Mouse (Mus musculus) adrenal gland, postnatal 25 days (tissue): Measurements from ENCODE around the gene Defb11. TPM values are rescaled to one million over a fixed set of nuclear protein-coding genes. Genes with fewer than 3 reads are reported as not detected.
"Not testable (repeated sequence)": the region's sequence is repeated elsewhere in the genome, so short reads cannot be mapped to it uniquely, and the experiment has no call there.

Experiments
- DNase-seq: peaks from one replicate; pipeline ENCODE4 v3.0.0; 2021; ENCODE audit warnings: mixed read lengths
- long read RNA-seq: library from polyadenylated mRNA; stranded (forward); transcript quantifications from one replicate; pipeline ENCODE4 v2.0.0, GENCODE M21; 2021
- total RNA-seq: library from RNA; stranded (reverse); gene quantifications from 2 replicates; pipeline ENCODE4 v1.2.3, GENCODE M21; 2021

The Defb11 gene
- total RNA-seq: not detected in 2 replicates
- long read RNA-seq: 0 reads

- not testable (repeated sequence) for DNase-seq
Observed at GRCm38 (mm10) chr8:21906290-21906689, at the start of gene Defb11. Gene Defb11, minus strand, starts transcription at chr8:21906412.

- DNase-seq: peak; percentile 52
Observed at GRCm38 (mm10) chr8:21955321-21955720, 49.1 kb upstream of the Defb11 start.

GRCm38 (mm10) chr8:21947311-21948017, 41.3 kb upstream of the Defb11 start:
- DNase-seq: no peak

GRCm38 (mm10) chr8:21946462-21946861, 40.2 kb upstream of the Defb11 start, which contains the start of gene Defb13:
Gene Defb13, plus strand, starts transcription at chr8:21946762.
- DNase-seq: no peak

GRCm38 (mm10) chr8:21938052-21938451, 31.8 kb upstream of the Defb11 start, which contains the start of gene Defb35:
Gene Defb35, plus strand, starts transcription at chr8:21938352.
- not testable (repeated sequence) for DNase-seq

GRCm38 (mm10) chr8:21932610-21933009, 26.4 kb upstream of the Defb11 start, which contains the start of gene Defb15:
Gene Defb15, minus strand, starts transcription at chr8:21932710.
- DNase-seq: no peak

DNA sequence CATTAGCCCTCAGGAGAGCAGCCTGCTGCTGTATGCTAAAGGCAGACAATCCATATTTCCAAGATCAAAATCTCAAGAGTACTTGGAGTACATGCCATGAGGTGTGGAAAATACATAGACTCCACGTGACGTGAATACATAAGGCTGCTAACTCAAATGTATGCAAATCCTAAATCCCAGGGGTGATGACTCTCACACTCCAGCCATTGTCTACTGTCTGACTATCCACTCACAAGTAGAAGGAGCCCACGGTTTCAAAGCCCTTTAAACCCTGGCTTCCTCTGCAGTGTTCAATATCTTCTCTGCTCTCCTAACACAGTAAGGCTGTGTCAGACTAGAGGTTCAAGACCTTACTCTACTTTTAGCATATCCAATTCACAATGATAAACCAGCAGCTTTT, 24.5 kb upstream of the Defb11 start:
- not testable (repeated sequence) for DNase-seq

GRCm38 (mm10) chr8:21915625-21916024, 9.4 kb upstream of the Defb11 start:
- DNase-seq: no peak

DNA sequence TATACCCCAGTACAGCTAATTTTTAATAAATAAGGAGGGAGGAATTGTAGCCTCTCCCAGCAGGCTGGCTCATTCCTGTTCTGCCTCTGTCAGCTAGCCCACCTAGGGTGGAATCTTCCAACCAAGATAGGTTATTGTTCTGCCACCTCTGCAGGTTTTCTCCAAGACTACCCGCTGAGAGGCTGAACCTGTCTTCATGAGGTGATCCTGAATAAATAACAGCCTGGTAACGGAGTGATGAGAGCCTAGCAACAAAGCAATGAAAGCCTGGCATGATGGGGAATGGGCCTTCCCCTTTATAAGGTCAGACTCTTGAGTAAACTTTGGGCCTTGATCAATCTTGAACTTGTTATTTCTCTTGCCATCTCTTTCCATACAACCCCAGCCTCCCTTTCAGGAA, 6.3 kb upstream of the Defb11 start:
- no peak for DNase-seq

DNA sequence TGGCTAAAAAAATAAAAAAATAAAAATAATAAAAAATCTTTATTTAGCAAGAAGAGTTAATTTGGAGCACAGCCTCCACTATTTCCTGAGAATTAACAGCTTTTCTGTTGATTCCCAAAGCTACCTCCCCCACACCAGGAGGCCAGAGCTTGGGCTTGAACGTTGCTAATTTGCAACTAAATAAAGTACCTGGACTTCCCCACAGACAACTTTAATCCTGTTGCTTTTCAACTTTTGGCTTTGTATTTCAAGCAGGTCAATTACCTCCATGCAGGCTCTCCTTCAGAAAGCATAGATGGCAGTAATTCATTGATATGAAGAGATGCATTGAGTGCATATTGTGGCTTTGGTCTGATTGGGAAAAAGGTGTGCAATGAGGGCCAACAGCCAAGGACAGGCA, 5.7 kb upstream of the Defb11 start:
- DNase-seq: no peak

DNA sequence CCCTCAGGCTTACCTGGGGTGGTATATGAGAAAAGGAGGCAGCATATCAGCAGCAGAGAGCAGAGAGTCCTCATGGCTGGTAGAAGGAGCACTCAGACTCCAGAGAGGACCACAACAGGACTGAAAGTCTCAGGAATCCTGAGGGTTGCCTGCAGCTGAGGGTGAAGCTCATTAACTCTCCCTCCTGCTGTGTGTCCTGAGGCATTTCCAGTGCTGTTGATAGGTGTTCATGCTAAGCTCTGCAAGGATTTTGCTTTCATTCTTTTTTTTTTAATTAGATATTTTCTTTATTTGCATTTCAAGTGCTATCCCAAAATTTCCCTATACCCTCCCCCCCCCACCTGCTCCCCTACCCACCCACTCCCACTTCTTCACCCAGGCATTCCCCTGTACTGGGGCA, 20.9 kb downstream of the Defb11 start, which contains the start of gene Defb9:
Gene Defb9, minus strand, starts transcription at position 101 of the 400 bp plus-strand sequence.
- not testable (repeated sequence) for DNase-seq

GRCm38 (mm10) chr8:21858586-21858985, 47.6 kb downstream of the Defb11 start, which contains the start of gene Defb10:
Gene Defb10, plus strand, starts transcription at chr8:21858901.
- DNase-seq: not testable (repeated sequence)

Other genes starting within 250 kb of the Defb11 start
- gene Defa34, start 240.6 kb downstream of the Defb11 start, total RNA-seq: not detected in 2 replicates
- gene AY761184, start 202.8 kb downstream of the Defb11 start, total RNA-seq: not detected in 2 replicates
- gene Defa24, start 171.9 kb downstream of the Defb11 start, total RNA-seq: not detected in 2 replicates
- not detected in 2 replicates for gene Defb50, start 82.9 kb downstream of the Defb11 start, total RNA-seq
- gene Defb2, start 66.5 kb downstream of the Defb11 start, total RNA-seq: not detected in 2 replicates
- gene Defb10, start 47.5 kb downstream of the Defb11 start, total RNA-seq: not detected in 2 replicates
- gene Defb9, start 21.0 kb downstream of the Defb11 start, total RNA-seq: not detected in 2 replicates
- gene Defb15, start 26.3 kb upstream of the Defb11 start, total RNA-seq: not detected in 2 replicates
- gene Defb35, start 31.9 kb upstream of the Defb11 start, total RNA-seq: not detected in 2 replicates
- gene Defb13, start 40.4 kb upstream of the Defb11 start, total RNA-seq: not detected in 2 replicates
- not detected in 2 replicates for gene Fam90a1a, start 52.3 kb upstream of the Defb11 start, total RNA-seq
- gene Ccdc70, start 63.4 kb upstream of the Defb11 start, total RNA-seq: not detected in 2 replicates
- gene Atp7b, start 153.9 kb upstream of the Defb11 start, total RNA-seq: 1.3 and 1.5 TPM in 2 replicates
- 32.2 and 36.3 TPM in 2 replicates for gene Alg11, start 154.3 kb upstream of the Defb11 start, total RNA-seq
- gene Nek5, start 218.6 kb upstream of the Defb11 start, total RNA-seq: 3.7 and 4.8 TPM in 2 replicates